Mouse (Mus musculus) urinary bladder, postnatal 4 days (tissue): ENCODE data around the gene Ccdc120.
"Not testable (repeated sequence)": the region's sequence is repeated elsewhere in the genome, so short reads cannot be mapped to it uniquely, and the experiment has no call there.

Experiments used
- DNase-seq, 2 experiments: peaks; one replicate each; pipeline ENCODE4 v3.0.0; 2021 to 2022; ENCODE audit warnings: low spot score in 2 of 2

The Ccdc120 gene

GRCm38 (mm10) chrX:7753627-7754026, 2.9 kb upstream of the Ccdc120 start:
- DNase-seq: not testable (repeated sequence)

GRCm38 (mm10) chrX:7745429-7745828, 5.3 kb downstream of the Ccdc120 start:
- DNase-seq: no peak

GRCm38 (mm10) chrX:7744940-7745339, 5.8 kb downstream of the Ccdc120 start:
- no peak for DNase-seq

GRCm38 (mm10) chrX:7743470-7743869, 7.2 kb downstream of the Ccdc120 start:
- DNase-seq: no peak

GRCm38 (mm10) chrX:7741103-7741502, 9.6 kb downstream of the Ccdc120 start:
- DNase-seq: no peak

GRCm38 (mm10) chrX:7740082-7740819, 10.5 kb downstream of the Ccdc120 start:
- no peak for DNase-seq

GRCm38 (mm10) chrX:7739336-7740081, 11.2 kb downstream of the Ccdc120 start:
- no peak for DNase-seq

- DNase-seq: peak; percentile 48 to 75
These were observed 17.0 kb downstream of the Ccdc120 start for GRCm38 (mm10) chrX:7733571-7734156.

GRCm38 (mm10) chrX:7728922-7729265, 21.8 kb downstream of the Ccdc120 start:
- no peak for DNase-seq

- DNase-seq: peak; percentile 67 to 74
These were observed 22.3 kb downstream of the Ccdc120 start, which contains the start of gene Praf2 for GRCm38 (mm10) chrX:7728215-7728921. Praf2 (plus strand) TSS chrX:7728439.

GRCm38 (mm10) chrX:7727176-7727575, 23.5 kb downstream of the Ccdc120 start:
- DNase-seq: no peak

- no peak for DNase-seq
These were observed 24.9 kb downstream of the Ccdc120 start for GRCm38 (mm10) chrX:7725841-7726240.

GRCm38 (mm10) chrX:7724135-7724534, 26.6 kb downstream of the Ccdc120 start:
- DNase-seq: no peak

- DNase-seq: no peak
These were observed 28.0 kb downstream of the Ccdc120 start for GRCm38 (mm10) chrX:7722691-7723090.

GRCm38 (mm10) chrX:7722282-7722611, 28.5 kb downstream of the Ccdc120 start:
- DNase-seq: no peak

GRCm38 (mm10) chrX:7721514-7722281, 29.0 kb downstream of the Ccdc120 start, which contains the start of gene Gm45208:
Gm45208 (plus strand) TSS chrX:7722245.
- DNase-seq: peak in 1 of 2 experiments; percentile 63

- DNase-seq: not testable (repeated sequence)
These were observed 34.6 kb downstream of the Ccdc120 start for GRCm38 (mm10) chrX:7716058-7716457.

- peak; percentile 89 for DNase-seq
These were observed 36.4 kb downstream of the Ccdc120 start, which contains the start of gene Wdr45 for GRCm38 (mm10) chrX:7714135-7714899. Wdr45 (plus strand) TSS chrX:7714333.

- not testable (repeated sequence) for DNase-seq
These were observed 37.0 kb downstream of the Ccdc120 start for GRCm38 (mm10) chrX:7713764-7714134.

- DNase-seq: peak; percentile 69 to 72
These were observed 53.7 kb downstream of the Ccdc120 start, which contains the start of gene Gpkow for GRCm38 (mm10) chrX:7696954-7697381. Gpkow (plus strand) TSS chrX:7697131.
